Mouse (Mus musculus): ENCODE measurements around the gene Prkcsh. TPM values are rescaled to one million over a fixed set of nuclear protein-coding genes. Genes with fewer than 3 reads are reported as not detected.

Gene Prkcsh
- polyA plus RNA-seq, 1 experiment: 35.2 TPM

- 81% methylated on average over 10 of the region's 10 CpGs for WGBS
- TF ChIP-seq CTCF (IDR thresholded peaks at IDR 0.05; ENCODE audit: control insufficient read depth, insufficient read depth, low read length) (no peak), POLR2A (IDR thresholded peaks at IDR 0.05; ENCODE audit: borderline replicate concordance, control insufficient read depth, low read depth, low read length) (no peak)
- H3K4me1 ChIP-seq (ENCODE audit: control insufficient read depth, insufficient read depth, low read length): no peaks in the 10 kb centered on the region
- no peak overlapping the region for H3K4me3 ChIP-seq (replicated peaks; ENCODE audit: control insufficient read depth, low read depth, low read length)
- no peak overlapping the region for H3K27ac ChIP-seq (ENCODE audit: control insufficient read depth, insufficient read depth, low read depth, low read length, poor library complexity)
These were observed 25.9 kb upstream of the Prkcsh start for GRCm38 (mm10) chr9:21976626-21977175.

GRCm38 (mm10) chr9:21977331-21977730, 25.3 kb upstream of the Prkcsh start:
- Histone ChIP-seq H3K27ac (ENCODE audit: control insufficient read depth, insufficient read depth, low read depth, low read length, poor library complexity) (no peak overlapping the region), H3K4me3 (replicated peaks; ENCODE audit: control insufficient read depth, low read depth, low read length) (no peak overlapping the region), H3K4me1 (ENCODE audit: control insufficient read depth, insufficient read depth, low read length) (no peaks in the 10 kb centered on the region)
- no peak for TF ChIP-seq CTCF (IDR thresholded peaks at IDR 0.05; ENCODE audit: control insufficient read depth, insufficient read depth, low read length)
- TF ChIP-seq POLR2A (IDR thresholded peaks at IDR 0.05; ENCODE audit: borderline replicate concordance, control insufficient read depth, low read depth, low read length): no peak
- WGBS: 66% methylated on average over 5 of the region's 5 CpGs

GRCm38 (mm10) chr9:21977972-21978371, 24.6 kb upstream of the Prkcsh start:
- H3K4me3 ChIP-seq (replicated peaks; ENCODE audit: control insufficient read depth, low read depth, low read length): no peak overlapping the region
- 31% methylated on average over 2 of the region's 2 CpGs for WGBS
- H3K27ac ChIP-seq (ENCODE audit: control insufficient read depth, insufficient read depth, low read depth, low read length, poor library complexity): no peak overlapping the region
- H3K4me1 ChIP-seq (ENCODE audit: control insufficient read depth, insufficient read depth, low read length): no peaks in the 10 kb centered on the region
- TF ChIP-seq CTCF (IDR thresholded peaks at IDR 0.05; ENCODE audit: control insufficient read depth, insufficient read depth, low read length) (peak; percentile 75), POLR2A (IDR thresholded peaks at IDR 0.05; ENCODE audit: borderline replicate concordance, control insufficient read depth, low read depth, low read length) (no peak)

- Histone ChIP-seq H3K4me3 (replicated peaks; ENCODE audit: control insufficient read depth, low read depth, low read length) (no peak overlapping the region), H3K4me1 (ENCODE audit: control insufficient read depth, insufficient read depth, low read length) (no peaks in the 10 kb centered on the region), H3K27ac (ENCODE audit: control insufficient read depth, insufficient read depth, low read depth, low read length, poor library complexity) (no peak overlapping the region)
- TF ChIP-seq CTCF (IDR thresholded peaks at IDR 0.05; ENCODE audit: control insufficient read depth, insufficient read depth, low read length) (no peak), POLR2A (IDR thresholded peaks at IDR 0.05; ENCODE audit: borderline replicate concordance, control insufficient read depth, low read depth, low read length) (no peak)
- 86% methylated on average over 4 of the region's 4 CpGs for WGBS
These were observed 24.0 kb upstream of the Prkcsh start for GRCm38 (mm10) chr9:21978398-21979128.

GRCm38 (mm10) chr9:21983911-21984310, 18.7 kb upstream of the Prkcsh start:
- no peak overlapping the region for H3K27ac ChIP-seq (ENCODE audit: control insufficient read depth, insufficient read depth, low read depth, low read length, poor library complexity)
- TF ChIP-seq POLR2A (IDR thresholded peaks at IDR 0.05; ENCODE audit: borderline replicate concordance, control insufficient read depth, low read depth, low read length) (no peak), CTCF (IDR thresholded peaks at IDR 0.05; ENCODE audit: control insufficient read depth, insufficient read depth, low read length) (no peak)
- H3K4me3 ChIP-seq (replicated peaks; ENCODE audit: control insufficient read depth, low read depth, low read length): no peak overlapping the region
- no peaks in the 10 kb centered on the region for H3K4me1 ChIP-seq (ENCODE audit: control insufficient read depth, insufficient read depth, low read length)
- WGBS: 65% methylated on average over 3 of the region's 3 CpGs

- no peak overlapping the region for H3K27ac ChIP-seq (ENCODE audit: control insufficient read depth, insufficient read depth, low read depth, low read length, poor library complexity)
- TF ChIP-seq CTCF (IDR thresholded peaks at IDR 0.05; ENCODE audit: control insufficient read depth, insufficient read depth, low read length): no peak
- TF ChIP-seq POLR2A (IDR thresholded peaks at IDR 0.05; ENCODE audit: borderline replicate concordance, control insufficient read depth, low read depth, low read length): no peak
- H3K4me1 ChIP-seq (ENCODE audit: control insufficient read depth, insufficient read depth, low read length): no peaks in the 10 kb centered on the region
- H3K4me3 ChIP-seq (replicated peaks; ENCODE audit: control insufficient read depth, low read depth, low read length): no peak overlapping the region
- WGBS: 13% methylated on average over 36 of the region's 36 CpGs
These were observed 14.8 kb upstream of the Prkcsh start for GRCm38 (mm10) chr9:21987592-21988342.

- no peak overlapping the region for H3K27ac ChIP-seq (ENCODE audit: control insufficient read depth, insufficient read depth, low read depth, low read length, poor library complexity)
- TF ChIP-seq POLR2A (IDR thresholded peaks at IDR 0.05; ENCODE audit: borderline replicate concordance, control insufficient read depth, low read depth, low read length) (no peak), CTCF (IDR thresholded peaks at IDR 0.05; ENCODE audit: control insufficient read depth, insufficient read depth, low read length) (no peak)
- H3K4me1 ChIP-seq (ENCODE audit: control insufficient read depth, insufficient read depth, low read length): no peaks in the 10 kb centered on the region
- 3% methylated on average over 32 of the region's 32 CpGs for WGBS
- no peak overlapping the region for H3K4me3 ChIP-seq (replicated peaks; ENCODE audit: control insufficient read depth, low read depth, low read length)
These were observed 14.0 kb upstream of the Prkcsh start for GRCm38 (mm10) chr9:21988421-21989101.
